Mouse (Mus musculus): Measurements from ENCODE around the gene Atm.

The Atm gene

DNA sequence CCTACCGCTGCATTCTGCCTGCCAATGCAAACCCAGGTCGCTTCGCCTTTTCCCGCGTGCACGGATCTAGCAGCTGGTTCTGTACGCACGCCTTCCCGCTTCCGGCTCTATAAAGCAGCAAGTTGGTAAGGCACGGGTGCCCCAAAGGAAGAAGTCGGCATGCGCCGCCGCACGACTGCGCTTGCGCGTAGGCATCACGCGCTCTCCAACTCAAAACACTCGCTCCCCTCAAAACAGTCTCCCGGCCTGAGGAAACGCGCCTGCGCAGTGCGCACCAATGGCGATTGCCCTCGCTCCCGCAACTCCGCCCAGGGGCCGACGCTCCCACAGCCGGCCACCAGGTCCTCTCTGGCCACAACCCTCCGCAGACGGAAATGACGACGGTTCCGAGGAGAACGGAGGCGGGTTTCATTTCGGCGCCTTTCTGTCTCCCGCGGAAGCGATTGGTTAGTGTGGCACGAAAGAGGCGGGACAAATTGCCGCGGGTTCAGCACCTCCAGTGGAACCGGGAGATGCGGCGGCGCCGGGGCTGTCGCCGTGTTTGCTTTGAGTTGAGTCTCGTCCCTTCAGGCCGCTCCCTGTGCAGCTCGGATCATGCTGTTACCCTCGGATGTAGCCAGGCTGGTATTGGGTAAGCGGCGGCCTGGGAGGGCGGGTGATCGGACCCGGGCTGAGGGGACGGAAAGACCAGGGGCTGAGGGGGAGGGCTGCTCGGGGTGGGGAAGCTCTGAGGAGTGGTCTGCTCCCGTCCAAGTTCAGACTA is at the start of gene Atm, which contains the start of gene Npat:
Gene Atm, minus strand, starts transcription at position 183 of the 763 bp plus-strand sequence.
Gene Npat, plus strand, starts transcription at position 490 of the 763 bp plus-strand sequence.
- DNase-seq: peak; percentile 100

- no peak for DNase-seq
These were observed 45.3 kb upstream of the Atm start for GRCm38 (mm10) chr9:53581870-53582269.

GRCm38 (mm10) chr9:53575721-53576120 is 39.2 kb upstream of the Atm start:
- DNase-seq: no peak

GRCm38 (mm10) chr9:53572516-53573307 is 36.2 kb upstream of the Atm start:
- DNase-seq: no peak

DNA sequence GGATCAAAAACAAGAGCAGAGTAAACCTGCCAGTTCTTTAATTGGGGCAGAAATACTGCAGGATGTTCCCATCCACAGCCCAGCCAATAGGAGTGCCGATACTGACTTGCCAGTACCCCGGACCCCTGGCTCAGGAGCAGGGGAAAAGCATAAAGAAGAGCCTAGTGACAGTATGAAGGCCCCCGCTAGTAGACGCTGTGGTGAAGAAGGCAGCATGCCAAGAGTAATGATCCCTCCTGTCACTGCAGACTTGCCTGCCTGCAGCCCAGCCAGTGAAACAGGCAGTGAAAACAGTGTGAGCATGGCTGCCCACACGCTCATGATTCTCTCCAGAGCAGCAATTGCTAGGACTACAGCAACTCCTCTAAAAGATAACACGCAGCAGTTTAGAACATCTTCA is 34.1 kb upstream of the Atm start:
- DNase-seq: no peak

DNA sequence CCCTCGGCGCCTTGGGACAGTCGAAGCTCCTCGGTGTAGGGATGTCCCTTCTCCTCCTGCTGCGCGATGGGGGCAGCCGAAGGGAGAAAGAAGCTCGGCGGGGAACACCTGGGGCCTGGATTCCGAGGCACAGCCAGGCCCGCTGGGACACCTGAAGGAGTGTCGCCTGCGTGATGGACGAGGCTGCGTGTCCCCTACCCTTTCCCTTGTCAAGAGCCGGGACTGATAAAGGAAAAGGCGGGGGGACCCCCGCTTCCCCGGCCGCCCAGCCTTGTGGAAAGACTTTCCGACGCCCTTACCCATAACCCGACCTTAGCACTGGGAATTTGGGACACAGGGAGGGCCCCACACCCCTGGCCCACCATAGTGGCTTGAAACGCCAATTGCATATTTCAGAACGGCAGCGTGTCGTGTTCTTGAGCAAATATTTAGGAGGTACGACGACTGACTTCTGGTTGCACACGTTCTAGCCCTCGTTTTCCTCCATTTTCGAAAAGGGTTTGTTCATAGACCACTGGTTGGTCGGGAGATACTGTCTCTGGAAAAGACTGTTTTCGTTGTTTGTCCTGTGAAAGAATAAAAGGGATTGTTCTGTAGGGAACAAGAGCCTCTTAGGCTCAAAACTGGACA is 911 bp upstream of the Atm start:
- peak; percentile 41 for DNase-seq

DNA sequence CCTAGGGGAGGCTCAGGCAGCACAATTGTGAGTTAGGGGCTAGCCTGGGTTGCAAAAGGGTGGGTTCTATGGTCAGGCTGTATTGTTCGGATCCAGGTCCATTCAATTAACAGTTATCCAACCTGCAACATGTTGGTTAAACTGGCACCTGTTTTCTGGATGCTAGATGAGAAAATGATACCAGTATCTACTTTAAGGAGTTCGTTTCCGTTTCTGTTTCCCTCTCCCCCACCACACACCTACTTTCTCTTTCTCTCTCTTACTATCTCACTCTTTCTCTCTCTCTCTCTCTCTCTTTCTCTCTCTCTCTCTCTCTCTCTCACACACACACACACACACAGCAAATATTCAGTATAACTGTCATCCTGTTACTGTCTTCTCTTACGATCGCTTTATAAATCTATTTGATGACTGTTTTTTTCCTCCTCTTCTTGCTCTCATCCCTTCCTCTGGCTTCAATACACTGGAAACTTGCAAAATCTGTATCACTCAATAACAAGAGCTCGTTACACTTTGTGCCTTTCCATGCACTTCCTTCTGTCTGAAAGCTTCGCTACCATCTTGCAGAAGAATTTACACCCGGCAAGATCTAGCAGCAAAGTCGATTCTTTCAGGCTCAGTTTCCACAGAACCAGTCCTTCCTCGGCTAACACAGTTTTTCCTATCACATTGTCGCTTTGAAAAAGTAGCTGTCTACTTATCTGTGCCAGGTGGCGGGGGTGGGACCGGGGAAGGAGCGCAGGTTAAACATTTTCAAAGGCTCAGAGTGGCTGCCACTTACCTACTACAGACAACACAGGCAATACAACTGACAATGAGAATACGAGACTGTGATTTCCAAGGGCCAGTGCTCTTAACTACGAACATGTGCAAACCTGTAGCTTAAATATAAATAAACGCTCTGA is 872 bp downstream of the Atm start:
- peak; percentile 57 for DNase-seq

DNA sequence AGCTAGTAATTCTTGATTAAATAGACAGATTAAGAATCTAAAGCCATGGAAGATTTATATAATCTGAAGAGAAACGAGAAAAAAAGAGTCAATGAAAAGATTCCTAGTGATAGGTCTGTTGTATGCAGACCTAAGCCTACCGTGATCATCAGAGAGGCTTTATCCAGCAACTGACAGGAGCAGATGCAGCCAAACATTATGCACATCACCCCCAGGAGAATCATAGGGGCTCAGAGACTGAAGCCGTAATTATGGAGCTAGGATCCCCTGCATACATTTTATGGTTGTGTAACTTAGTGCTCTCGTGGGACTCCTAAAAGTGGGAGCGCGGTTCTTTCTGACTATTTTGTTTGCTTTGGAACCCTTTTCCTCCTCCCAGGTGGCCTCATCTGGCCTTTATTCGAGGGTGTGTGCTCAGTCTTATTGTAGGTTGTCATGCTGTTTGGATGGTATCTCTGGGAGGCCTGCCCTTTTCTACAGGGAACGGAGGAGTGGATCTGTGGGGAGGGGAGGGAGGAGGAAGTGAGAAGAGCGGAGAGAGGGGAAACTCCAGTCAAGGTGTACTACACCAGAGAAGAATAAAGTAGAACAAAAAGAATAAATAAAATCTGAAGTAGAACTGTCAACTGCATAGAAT is 19.0 kb downstream of the Atm start:
- DNase-seq: no peak

- DNase-seq: no peak
These were observed 22.4 kb downstream of the Atm start for GRCm38 (mm10) chr9:53514091-53514490.

GRCm38 (mm10) chr9:53508053-53508452 is 28.5 kb downstream of the Atm start:
- no peak for DNase-seq

GRCm38 (mm10) chr9:53485886-53486285 is 50.7 kb downstream of the Atm start:
- DNase-seq: no peak

- no peak for DNase-seq
These were observed 63.6 kb downstream of the Atm start for GRCm38 (mm10) chr9:53472806-53473518.

GRCm38 (mm10) chr9:53452038-53452437 is 84.5 kb downstream of the Atm start:
- no peak for DNase-seq

DNA sequence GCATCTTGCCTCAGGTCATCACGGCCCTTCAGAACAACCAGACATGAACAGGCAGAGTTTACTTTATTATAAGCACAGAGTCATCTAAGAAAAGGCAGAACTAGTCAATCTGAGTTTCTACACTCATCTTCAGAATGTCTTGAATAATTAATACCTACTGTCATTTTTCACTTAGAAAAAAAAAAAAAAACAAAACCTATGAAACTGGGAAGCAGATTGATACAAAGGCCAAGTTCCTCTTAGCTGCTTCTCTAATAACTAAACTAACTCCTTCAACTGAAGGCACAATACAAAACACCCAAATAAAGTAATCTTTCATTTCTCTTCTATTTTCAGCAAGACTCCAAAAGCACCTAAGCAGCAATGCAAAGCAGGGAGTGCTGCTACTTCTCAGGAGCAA is 85.9 kb downstream of the Atm start:
- DNase-seq: no peak

GRCm38 (mm10) chr9:53435830-53436570 is 100.5 kb downstream of the Atm start:
- DNase-seq: no peak

DNA sequence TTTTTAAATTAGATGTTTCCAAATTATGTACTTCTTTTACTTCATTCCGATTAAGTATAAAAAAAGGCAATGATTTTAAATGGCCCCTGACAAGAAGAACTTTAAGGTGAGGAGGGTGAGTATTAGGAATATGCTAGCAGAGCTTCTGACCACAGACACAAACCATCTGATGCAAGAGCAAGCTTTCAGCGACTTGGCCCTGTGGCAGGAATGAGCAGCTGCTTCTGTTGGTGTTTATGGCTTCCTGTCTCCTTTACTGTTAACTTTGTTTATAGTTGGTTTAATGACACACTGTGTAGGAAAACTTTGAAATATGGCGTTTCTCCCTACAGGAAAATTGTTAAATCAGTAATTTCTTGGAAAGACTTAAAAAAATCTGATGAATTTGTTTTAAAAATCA is 108.9 kb downstream of the Atm start:
- no peak for DNase-seq

GRCm38 (mm10) chr9:53426726-53427125 is 109.8 kb downstream of the Atm start:
- DNase-seq: peak; percentile 25

GRCm38 (mm10) chr9:53422133-53422896 is 114.2 kb downstream of the Atm start:
- peak; percentile 70 for DNase-seq

- DNase-seq: peak; percentile 29
These were observed 127.1 kb downstream of the Atm start for GRCm38 (mm10) chr9:53409427-53409826.

- no peak for DNase-seq
These were observed 127.6 kb downstream of the Atm start for GRCm38 (mm10) chr9:53408953-53409361.
